Mouse (Mus musculus): ENCODE results near the gene Tagln2. TPM values are rescaled to one million over a fixed set of nuclear protein-coding genes. Genes with fewer than 3 reads are reported as not detected.

Gene Tagln2
- polyA plus RNA-seq, 1 experiment from 2014 or later = 121 TPM

- H3K9me3 ChIP-seq (replicated peaks) = no peaks in the 10 kb centered on the region
- no peak for ATAC-seq (ENCODE audit: insufficient read depth)
Observed at GRCm38 (mm10) chr1:172515396-172515795, 15.5 kb downstream of the Tagln2 start.

DNA sequence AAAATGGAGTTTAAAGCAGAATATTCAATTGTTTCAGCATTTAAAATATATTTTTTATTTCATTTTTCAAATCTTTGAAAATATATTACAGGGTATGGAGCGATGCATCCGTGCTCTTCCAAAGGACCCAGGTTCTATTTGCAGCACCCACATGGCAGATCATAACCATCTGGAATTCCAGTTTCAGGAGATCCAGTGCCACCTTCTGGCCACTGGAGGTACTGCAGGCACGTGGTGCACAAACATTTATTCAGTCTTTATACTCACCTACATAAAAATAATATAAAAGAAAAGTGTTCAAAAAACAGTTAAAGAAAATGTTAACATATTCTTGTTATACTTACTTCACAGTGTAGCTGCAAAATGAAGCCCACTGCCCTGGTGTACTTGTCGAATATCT, 18.2 kb downstream of the Tagln2 start:
- H3K36me3 ChIP-seq (replicated peaks) = no peaks in the 10 kb centered on the region
- no peaks in the 10 kb centered on the region for H3K9me3 ChIP-seq (replicated peaks)
- no peak overlapping the region for H3K4me3 ChIP-seq (replicated peaks)
- H3K27me3 ChIP-seq = peaks cover 11% of the 10 kb centered on the region
- H3K9ac ChIP-seq = no peak overlapping the region
- no peak for ATAC-seq (ENCODE audit: insufficient read depth)
- H3K27ac ChIP-seq (replicated peaks) = no peak overlapping the region
- H3K4me2 ChIP-seq = no peak overlapping the region
- WGBS (ENCODE audit: insufficient replicate concordance) = 62% methylated on average over 4 of the region's 4 CpGs
- H3K4me1 ChIP-seq (replicated peaks) = peaks cover 29% of the 10 kb centered on the region

More at GRCm38 (mm10) chr1:172515396-172515795, 15.5 kb downstream of the Tagln2 start:
- WGBS (ENCODE audit: insufficient replicate concordance) = 12% methylated on average over 1 of the region's 1 CpGs
- Histone ChIP-seq H3K4me2 (no peak overlapping the region), H3K27ac (replicated peaks) (peak overlapping the region; percentile 31), H3K4me1 (replicated peaks) (peaks cover 33% of the 10 kb centered on the region; the same call in 1 of the 2 replicates), H3K36me3 (replicated peaks) (no peaks in the 10 kb centered on the region), H3K27me3 (no peaks in the 10 kb centered on the region), H3K4me3 (replicated peaks) (no peak overlapping the region), H3K9ac (no peak overlapping the region)

GRCm38 (mm10) chr1:172519644-172520043, 19.8 kb downstream of the Tagln2 start:
- WGBS (ENCODE audit: insufficient replicate concordance) = 53% methylated on average over 6 of the region's 6 CpGs
- no peak overlapping the region for H3K9ac ChIP-seq

DNA sequence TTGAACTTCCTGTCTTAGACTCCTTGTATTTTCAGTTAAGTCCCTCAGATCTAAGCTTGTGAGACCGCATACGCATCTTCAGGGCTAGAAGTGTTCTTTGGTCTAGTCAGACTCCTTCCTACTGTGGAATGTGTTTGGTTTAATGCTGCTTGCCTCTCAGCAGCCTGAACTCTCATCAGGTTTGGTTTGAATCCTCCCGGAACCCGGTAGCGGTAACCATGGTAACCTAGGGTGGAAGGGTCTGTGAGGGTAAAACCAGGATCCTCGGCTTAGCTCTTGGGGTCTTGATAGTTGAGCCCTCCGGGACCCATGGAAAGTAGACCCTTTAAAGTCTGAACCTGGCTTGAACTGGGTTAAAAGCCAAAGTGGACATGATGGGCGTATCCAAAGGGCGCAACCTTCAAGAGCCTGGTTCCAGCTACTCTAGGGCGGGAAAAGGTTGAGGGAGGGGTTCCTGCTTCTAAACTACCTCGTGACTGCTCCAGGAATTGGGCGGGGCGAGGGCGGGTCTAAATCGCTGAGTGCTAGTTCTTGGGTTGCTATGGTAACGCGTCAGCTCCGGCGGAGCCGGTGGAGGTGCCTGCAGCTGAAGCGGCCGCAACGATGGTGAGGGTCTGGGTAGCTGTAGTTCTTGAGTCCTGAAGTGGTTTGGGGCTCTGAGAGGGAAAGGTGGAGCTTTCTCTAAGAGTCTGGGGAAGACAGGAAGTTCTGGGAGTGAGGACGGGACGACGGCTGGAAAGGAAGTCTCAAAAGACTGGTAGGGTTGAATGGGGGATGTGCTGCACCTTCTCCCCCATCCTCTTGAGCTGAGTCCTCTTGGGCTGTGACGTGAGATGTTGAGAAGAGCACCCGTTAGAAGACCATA, 21.0 kb downstream of the Tagln2 start, which contains the start of gene Cfap45:
Gene Cfap45 (plus strand): TSS at position 226 of the 865 bp plus-strand sequence.
- H3K27ac ChIP-seq (replicated peaks) = no peak within 1 kb of the TSS
- WGBS (ENCODE audit: insufficient replicate concordance) = 3% methylated on average over 28 of the region's 28 CpGs
- ATAC-seq (ENCODE audit: insufficient read depth) = peak; percentile 47; the same call in 1 of the 2 replicates
- H3K4me2 ChIP-seq = peak within 1 kb of the TSS; percentile 50
- H3K27me3 ChIP-seq = peaks cover 24% of the 10 kb centered on the region
- no peaks in the 10 kb centered on the region for H3K36me3 ChIP-seq (replicated peaks)
- H3K9me3 ChIP-seq (replicated peaks) = no peaks in the 10 kb centered on the region
- peaks cover 16% of the 10 kb centered on the region; the same call in 1 of the 2 replicates for H3K4me1 ChIP-seq (replicated peaks)
- H3K4me3 ChIP-seq (replicated peaks) = peak within 1 kb of the TSS; percentile 31
- no peak within 1 kb of the TSS for H3K9ac ChIP-seq

More at GRCm38 (mm10) chr1:172519644-172520043, 19.8 kb downstream of the Tagln2 start:
- peaks cover 12% of the 10 kb centered on the region for H3K27me3 ChIP-seq
- no peak overlapping the region for H3K4me2 ChIP-seq
- H3K9me3 ChIP-seq (replicated peaks) = no peaks in the 10 kb centered on the region
- no peak for ATAC-seq (ENCODE audit: insufficient read depth)
- H3K4me1 ChIP-seq (replicated peaks) = peaks cover 16% of the 10 kb centered on the region
- H3K27ac ChIP-seq (replicated peaks) = no peak overlapping the region
- H3K4me3 ChIP-seq (replicated peaks) = no peak overlapping the region
- no peaks in the 10 kb centered on the region for H3K36me3 ChIP-seq (replicated peaks)

DNA sequence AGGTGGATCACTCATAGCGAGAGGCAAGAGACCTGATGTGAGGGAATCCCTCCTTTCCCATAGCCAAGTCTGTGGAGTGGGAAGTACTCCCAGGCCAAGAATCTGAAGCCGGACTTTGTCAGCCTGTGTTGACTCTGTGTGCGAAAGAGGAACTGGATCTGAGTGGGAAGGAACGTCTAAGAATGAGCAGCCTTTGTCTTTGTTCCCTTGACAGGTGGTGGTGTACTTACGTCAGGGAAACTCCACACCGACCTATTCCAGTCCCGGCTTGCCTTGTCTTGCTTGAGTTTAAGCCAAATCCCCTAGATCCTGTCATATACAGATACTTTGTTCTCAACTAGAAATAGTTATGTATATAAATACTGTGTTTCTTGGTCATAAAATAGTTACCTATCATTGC, 22.7 kb downstream of the Tagln2 start:
- Histone ChIP-seq H3K9me3 (replicated peaks) (no peaks in the 10 kb centered on the region), H3K4me3 (replicated peaks) (no peak overlapping the region), H3K4me1 (replicated peaks) (peaks cover 19% of the 10 kb centered on the region; the same call in 1 of the 2 replicates), H3K9ac (no peak overlapping the region), H3K4me2 (no peak overlapping the region), H3K27ac (replicated peaks) (no peak overlapping the region), H3K36me3 (replicated peaks) (no peaks in the 10 kb centered on the region), H3K27me3 (peaks cover 41% of the 10 kb centered on the region)
- WGBS (ENCODE audit: insufficient replicate concordance) = 34% methylated on average over 7 of the region's 7 CpGs
- ATAC-seq (ENCODE audit: insufficient read depth) = no peak

DNA sequence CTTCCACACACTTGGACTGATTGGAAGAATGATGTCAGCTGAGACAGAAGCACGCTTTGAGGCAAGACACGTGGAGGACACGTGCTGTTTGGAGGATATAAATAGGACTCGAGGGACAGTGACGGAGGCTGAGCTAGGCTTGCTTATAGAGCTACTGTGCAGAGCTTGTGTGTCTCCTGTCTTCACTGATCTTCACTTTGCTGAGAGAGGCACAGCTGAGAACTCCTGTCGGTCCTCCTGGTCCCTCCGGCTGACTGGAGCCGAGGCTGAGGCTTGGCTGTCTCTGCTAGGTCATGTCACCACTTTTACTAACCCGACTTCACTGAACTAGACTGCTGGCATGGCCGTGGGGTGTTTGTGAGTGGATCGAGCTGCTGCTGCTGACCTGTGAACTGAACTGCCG, 23.9 kb downstream of the Tagln2 start:
- no peak overlapping the region for H3K4me2 ChIP-seq
- no peaks in the 10 kb centered on the region for H3K36me3 ChIP-seq (replicated peaks)
- no peak overlapping the region for H3K27ac ChIP-seq (replicated peaks)
- no peak overlapping the region for H3K4me3 ChIP-seq (replicated peaks)
- peaks cover 19% of the 10 kb centered on the region; the same call in 1 of the 2 replicates for H3K4me1 ChIP-seq (replicated peaks)
- H3K9me3 ChIP-seq (replicated peaks) = no peaks in the 10 kb centered on the region
- H3K9ac ChIP-seq = no peak overlapping the region
- 48% methylated on average over 12 of the region's 12 CpGs for WGBS (ENCODE audit: insufficient replicate concordance)
- ATAC-seq (ENCODE audit: insufficient read depth) = no peak
- peaks cover 46% of the 10 kb centered on the region for H3K27me3 ChIP-seq

- Histone ChIP-seq H3K9me3 (replicated peaks) (no peaks in the 10 kb centered on the region), H3K27ac (replicated peaks) (no peak overlapping the region), H3K36me3 (replicated peaks) (no peaks in the 10 kb centered on the region), H3K4me1 (replicated peaks) (peaks cover 19% of the 10 kb centered on the region; the same call in 1 of the 2 replicates), H3K27me3 (peaks cover 46% of the 10 kb centered on the region), H3K4me3 (replicated peaks) (no peak overlapping the region), H3K4me2 (no peak overlapping the region), H3K9ac (no peak overlapping the region)
- WGBS (ENCODE audit: insufficient replicate concordance) = 14% methylated on average over 15 of the region's 15 CpGs
- no peak for ATAC-seq (ENCODE audit: insufficient read depth)
Observed at GRCm38 (mm10) chr1:172525027-172525764, 25.3 kb downstream of the Tagln2 start.

- 17% methylated on average over 7 of the region's 7 CpGs for WGBS (ENCODE audit: insufficient replicate concordance)
- H3K9me3 ChIP-seq (replicated peaks) = no peaks in the 10 kb centered on the region
- H3K4me2 ChIP-seq = peak overlapping the region; percentile 35
- ATAC-seq (ENCODE audit: insufficient read depth) = no peak
- no peak overlapping the region for H3K27ac ChIP-seq (replicated peaks)
- H3K4me1 ChIP-seq (replicated peaks) = peaks cover 14% of the 10 kb centered on the region; the same call in 1 of the 2 replicates
- H3K36me3 ChIP-seq (replicated peaks) = no peaks in the 10 kb centered on the region
- H3K4me3 ChIP-seq (replicated peaks) = no peak overlapping the region
- H3K27me3 ChIP-seq = peaks cover 48% of the 10 kb centered on the region
- H3K9ac ChIP-seq = no peak overlapping the region
Observed at GRCm38 (mm10) chr1:172525971-172526370, 26.1 kb downstream of the Tagln2 start.

- Histone ChIP-seq H3K9ac (no peak overlapping the region), H3K4me2 (peak overlapping the region; percentile 35), H3K4me1 (replicated peaks) (0 out of 2 replicates have a peak, but pooled peaks cover 9% of the 10 kb centered on the region), H3K27me3 (peaks cover 51% of the 10 kb centered on the region), H3K4me3 (replicated peaks) (0 out of 2 replicates have a peak overlapping the region, but pooled peaks have one; percentile 1), H3K9me3 (replicated peaks) (no peaks in the 10 kb centered on the region), H3K36me3 (replicated peaks) (no peaks in the 10 kb centered on the region), H3K27ac (replicated peaks) (no peak overlapping the region)
- peak; percentile 63; the same call in 1 of the 2 replicates for ATAC-seq (ENCODE audit: insufficient read depth)
- 13% methylated on average over 23 of the region's 23 CpGs for WGBS (ENCODE audit: insufficient replicate concordance)
Observed at GRCm38 (mm10) chr1:172526380-172527081, 26.7 kb downstream of the Tagln2 start.

DNA sequence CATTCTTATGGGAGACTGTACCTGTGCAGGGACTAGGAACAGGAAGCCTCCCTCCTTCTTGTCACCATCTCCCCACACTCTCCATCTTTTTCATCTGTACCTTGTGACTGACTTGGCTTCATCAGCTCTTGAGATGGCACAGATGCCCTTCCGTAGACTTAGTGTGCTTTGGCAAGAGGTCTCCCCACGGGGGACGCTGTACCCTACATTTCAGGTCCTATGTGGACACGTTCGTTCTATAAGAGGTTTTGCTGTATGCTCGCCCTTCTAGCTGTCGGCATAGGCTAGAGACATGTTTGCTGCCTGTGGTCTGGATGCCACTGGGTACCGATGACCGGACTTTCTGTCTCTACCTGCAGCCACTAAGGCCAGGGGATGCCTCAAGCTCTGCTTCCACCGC, 27.6 kb downstream of the Tagln2 start:
- no peak overlapping the region for H3K9ac ChIP-seq
- H3K36me3 ChIP-seq (replicated peaks) = no peaks in the 10 kb centered on the region
- no peak for ATAC-seq (ENCODE audit: insufficient read depth)
- no peak overlapping the region for H3K4me2 ChIP-seq
- H3K4me1 ChIP-seq (replicated peaks) = 0 out of 2 replicates have a peak, but pooled peaks cover 10% of the 10 kb centered on the region
- no peak overlapping the region for H3K27ac ChIP-seq (replicated peaks)
- 79% methylated on average over 10 of the region's 10 CpGs for WGBS (ENCODE audit: insufficient replicate concordance)
- no peaks in the 10 kb centered on the region for H3K9me3 ChIP-seq (replicated peaks)
- H3K4me3 ChIP-seq (replicated peaks) = no peak overlapping the region
- H3K27me3 ChIP-seq = peaks cover 51% of the 10 kb centered on the region
